Mouse (Mus musculus) urinary bladder, postnatal 36 days (tissue): ENCODE measurements around the gene Ldha.

Source experiments
- DNase-seq, 2 experiments: peaks; one replicate each; pipeline ENCODE4 v3.0.0; 2022; ENCODE audit warnings: low spot score in 2 of 2, mixed read lengths in 1 of 2

Gene Ldha

GRCm38 (mm10) chr7:46838104-46838671 lies 3.1 kb upstream of the Ldha start:
- peak; percentile 22 to 35 for DNase-seq

GRCm38 (mm10) chr7:46838891-46839302 lies 2.4 kb upstream of the Ldha start:
- peak; percentile 74 to 81 for DNase-seq

DNA sequence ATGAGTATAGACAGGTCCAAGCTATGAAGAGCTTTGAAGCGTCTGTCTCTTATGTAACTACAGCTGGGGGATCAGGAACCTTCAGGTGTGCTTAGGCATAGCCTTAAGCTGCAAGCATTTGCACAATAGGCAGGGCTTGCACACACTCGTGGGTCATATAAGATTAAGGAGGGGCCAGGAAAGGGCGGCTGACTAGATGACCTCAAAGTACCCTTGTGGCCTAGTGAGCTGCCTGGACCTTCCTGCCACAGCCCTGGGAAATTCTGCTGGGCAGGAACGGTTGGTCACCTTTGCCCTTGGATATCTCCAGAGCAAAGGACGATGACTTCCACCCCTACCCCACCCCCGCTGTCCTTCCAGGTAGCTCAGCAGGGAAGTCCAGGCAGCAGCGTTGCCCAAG lies 1.8 kb upstream of the Ldha start:
- DNase-seq: peak in 1 of 2 experiments; percentile 45

DNA sequence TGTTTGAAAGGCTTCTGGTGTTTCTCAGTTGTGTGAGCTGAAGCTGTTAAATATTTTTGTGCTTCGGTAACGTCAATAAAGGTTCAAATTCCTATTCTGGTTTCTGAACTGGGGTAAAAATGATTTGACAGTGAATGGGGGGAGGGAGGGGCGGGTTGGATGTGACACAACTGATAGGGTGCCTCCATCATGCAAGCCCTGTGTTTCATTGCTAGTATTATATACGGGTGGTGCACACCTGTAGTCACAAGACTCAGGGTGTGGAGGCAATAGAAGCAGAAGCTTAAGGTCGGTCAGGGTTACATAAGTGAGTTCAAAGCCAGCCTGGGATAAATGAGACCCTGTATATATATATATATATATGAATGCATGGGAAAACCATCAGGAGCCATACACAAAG lies 1.4 kb upstream of the Ldha start:
- DNase-seq: no peak

GRCm38 (mm10) chr7:46840326-46840725 lies 949 bp upstream of the Ldha start:
- DNase-seq: peak; percentile 37 to 52

- no peak for DNase-seq
Observed at GRCm38 (mm10) chr7:46842278-46842677, 1.0 kb downstream of the Ldha start.

DNA sequence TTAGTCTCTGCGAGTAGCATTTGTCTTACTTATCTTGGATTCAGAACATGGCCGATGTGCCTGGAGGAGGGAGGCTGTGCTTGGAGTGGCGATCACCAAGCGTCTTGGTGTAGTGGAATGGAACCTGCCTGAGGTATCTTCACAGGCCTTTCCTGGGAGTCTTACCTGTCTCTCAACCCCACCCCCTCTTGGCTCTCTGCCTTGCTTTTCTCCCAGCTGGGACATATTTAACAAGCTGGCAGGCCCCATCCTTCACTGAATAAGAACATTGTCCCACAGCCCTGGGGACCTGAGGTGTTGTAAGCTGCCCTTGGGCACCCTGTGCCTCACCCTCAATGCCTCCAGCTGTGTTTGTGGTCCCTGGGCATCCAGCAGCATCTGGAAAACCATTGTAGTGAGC lies 2.3 kb downstream of the Ldha start:
- DNase-seq: no peak

- DNase-seq: peak; percentile 90 to 94
Observed at GRCm38 (mm10) chr7:46845211-46845977, 4.1 kb downstream of the Ldha start.

- peak; percentile 22 to 26 for DNase-seq
Observed at GRCm38 (mm10) chr7:46845978-46846485, 4.8 kb downstream of the Ldha start.

DNA sequence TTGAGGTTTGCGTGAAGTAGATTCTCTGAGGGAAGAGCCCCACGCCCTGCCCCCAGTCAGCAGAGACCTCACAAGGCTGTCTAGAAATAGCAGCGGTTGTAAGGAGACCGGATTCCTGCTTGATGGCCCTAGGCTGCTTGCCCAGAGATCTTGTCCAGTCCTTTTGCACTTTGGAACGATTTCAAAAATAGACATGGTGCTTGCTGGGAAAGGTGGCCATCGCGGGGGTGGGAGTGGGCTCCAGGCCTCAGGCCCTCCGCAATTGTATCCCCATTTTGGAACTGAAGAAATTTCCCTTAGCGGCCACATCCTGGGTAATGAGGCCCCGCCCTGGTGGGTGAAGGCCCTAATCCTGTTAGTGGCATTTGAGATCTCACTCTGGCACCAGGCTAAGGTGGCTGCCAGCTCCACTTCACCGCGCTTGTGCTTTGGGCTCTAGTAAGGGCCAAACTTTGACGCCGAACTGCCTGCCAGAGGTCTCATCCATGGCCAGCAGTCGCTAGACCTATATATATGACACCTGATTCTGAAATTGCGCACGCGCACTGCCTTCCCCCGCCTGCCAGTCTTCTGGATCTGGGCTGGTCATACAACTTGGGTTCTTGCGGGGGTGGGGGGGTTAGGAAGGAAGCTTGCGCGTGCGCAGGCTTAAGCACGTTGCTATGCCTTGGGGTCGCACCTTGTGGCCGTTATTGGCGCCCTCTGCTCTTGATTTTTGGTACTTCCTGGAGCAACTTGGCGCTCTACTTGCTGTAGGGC lies 5.4 kb downstream of the Ldha start:
- DNase-seq: peak; percentile 27 to 48

DNA sequence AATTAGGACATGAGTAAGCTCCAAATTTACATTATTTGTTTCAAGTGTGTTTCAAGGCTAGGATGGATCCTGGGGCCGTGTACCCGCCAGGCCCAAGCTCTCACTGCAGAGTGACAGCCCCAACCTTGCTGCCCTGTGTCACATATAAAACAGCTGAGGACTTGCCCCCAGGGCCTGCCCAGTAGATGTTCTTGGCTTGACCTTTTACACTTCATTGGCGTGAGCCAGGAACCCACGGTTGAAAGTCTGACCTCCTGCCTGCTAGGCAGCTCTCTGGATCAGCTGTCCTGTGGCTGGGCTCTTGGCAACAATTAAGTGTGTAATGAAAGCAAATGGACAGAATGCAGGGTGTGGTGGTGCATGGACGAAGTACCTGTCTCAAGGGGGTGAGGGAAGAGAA lies 8.0 kb downstream of the Ldha start:
- DNase-seq: peak in 1 of 2 experiments; percentile 40

DNA sequence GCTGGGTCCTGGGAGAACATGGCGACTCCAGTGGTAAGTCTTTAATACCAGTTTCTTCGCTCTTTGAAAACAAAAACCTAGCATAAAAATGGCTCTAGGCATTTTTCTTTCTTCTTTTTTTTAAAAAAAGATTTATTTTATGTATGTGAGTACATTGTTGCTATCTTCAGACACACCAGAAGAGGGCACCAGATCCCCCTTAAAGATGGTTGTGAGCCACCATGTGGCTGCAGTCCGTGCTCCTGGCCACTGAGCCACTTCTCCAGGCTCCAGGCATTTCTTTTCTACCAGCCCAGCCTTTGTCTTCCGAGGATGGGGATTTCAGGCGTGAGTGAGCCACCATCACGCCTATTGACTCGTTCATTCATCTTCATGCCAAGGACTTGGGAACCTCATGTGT lies 9.8 kb downstream of the Ldha start:
- DNase-seq: no peak

DNA sequence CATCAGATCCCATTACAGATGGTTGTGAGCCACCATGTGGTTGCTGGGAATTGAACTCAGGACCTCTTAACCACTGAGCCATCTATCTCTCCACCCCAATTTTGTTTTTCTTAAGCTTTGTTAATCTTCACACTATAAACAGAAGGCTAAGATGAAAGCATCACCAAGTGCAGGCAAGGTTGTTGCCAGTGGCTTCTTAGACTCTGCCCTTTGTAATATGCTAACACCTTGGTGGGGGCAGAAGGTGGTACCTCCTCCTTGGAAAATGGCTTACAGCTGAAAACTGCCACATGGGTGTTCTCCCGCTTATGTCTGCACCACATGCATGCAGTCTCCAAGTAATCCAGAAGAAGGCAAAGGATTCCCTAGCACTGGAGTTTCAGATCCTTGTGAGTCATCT lies 11.4 kb downstream of the Ldha start:
- no peak for DNase-seq

DNA sequence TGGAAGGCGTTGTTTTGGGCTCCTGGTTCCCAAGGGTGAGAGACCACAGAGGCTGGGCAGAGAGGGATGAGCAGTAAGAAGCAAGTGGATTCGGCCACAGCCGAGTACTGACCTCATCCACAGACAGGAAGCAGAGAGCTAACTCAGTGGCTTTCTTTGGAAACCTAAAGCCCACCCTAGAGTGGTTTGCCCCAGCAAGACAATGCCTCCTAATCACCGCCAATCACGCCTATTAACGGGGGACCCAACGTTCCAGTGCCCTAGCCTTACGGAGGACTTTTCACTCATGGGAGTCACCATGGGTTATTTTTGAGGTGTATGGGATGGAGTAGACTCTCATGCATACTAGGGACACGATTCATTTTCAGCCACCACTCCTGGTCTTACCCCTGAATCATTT lies 12.1 kb downstream of the Ldha start:
- DNase-seq: no peak

GRCm38 (mm10) chr7:46855866-46856560 lies 14.7 kb downstream of the Ldha start:
- DNase-seq: no peak

GRCm38 (mm10) chr7:46857436-46857835 lies 16.2 kb downstream of the Ldha start:
- DNase-seq: no peak

DNA sequence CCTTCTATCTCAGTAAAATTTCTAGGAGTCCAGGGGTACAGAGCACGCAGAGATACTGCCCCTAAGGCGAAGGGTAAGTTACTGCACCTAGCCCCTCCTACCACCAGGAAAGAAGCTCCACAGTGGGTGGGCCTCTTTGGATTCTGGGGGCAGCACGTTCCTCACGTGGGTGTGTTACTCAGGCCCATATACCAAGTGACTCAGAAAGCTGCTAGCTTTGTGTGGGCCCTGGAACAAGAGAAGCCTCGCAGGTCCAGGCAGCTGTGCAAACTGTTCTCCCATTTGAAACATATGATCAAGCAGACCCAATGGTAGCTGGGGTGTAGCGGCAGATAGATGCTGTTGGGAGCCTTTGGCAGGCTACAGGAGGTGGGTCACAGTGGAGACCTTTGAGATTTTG lies 17.8 kb downstream of the Ldha start:
- no peak for DNase-seq

DNA sequence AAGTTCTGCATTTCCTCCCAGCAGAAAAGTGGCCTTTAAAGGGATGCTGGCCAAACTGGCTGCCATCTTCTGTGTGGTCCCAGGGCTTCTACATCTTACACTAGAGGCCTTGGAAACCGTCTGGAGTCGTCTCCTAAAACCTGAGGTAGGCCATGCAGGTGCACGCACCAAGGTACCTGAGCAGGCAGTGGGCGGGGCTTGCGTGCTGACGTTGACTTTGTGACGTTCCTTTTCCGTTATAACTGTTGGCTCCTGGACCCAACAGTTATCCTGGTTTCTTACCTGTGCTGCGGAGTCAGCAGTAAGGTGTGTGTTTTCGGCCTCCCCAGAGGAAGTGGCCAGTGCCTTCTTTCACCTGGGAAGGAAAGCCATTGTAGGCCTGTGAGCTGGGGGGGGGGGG lies 19.7 kb downstream of the Ldha start, which contains the start of gene Ldhc:
Ldhc (plus strand) TSS at position 208 of the 400 bp plus-strand sequence.
- no peak for DNase-seq

- DNase-seq: no peak
Observed at GRCm38 (mm10) chr7:46871988-46872387, 30.7 kb downstream of the Ldha start.

- no peak for DNase-seq
Observed at GRCm38 (mm10) chr7:46876841-46877240, 35.6 kb downstream of the Ldha start.

GRCm38 (mm10) chr7:46877255-46877654 lies 36.0 kb downstream of the Ldha start:
- DNase-seq: no peak

DNA sequence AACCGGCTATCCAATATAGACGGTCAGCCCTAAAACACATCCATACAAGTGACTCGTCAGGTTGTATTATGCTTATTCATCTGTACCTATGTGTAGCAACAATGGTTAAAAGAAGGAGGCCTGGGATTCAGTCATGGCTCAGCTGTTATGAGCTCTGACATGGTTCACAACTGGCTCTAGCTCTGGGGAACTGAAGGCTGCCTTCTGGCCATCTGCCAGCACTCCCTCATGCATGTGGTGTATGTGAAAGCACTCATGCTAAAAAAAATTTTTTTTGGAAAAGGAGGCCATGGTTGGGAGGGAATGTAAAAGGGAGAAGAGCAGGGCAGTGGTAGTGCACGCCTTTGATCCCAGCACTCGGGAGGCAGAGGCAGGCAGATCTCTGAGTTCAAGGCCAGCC lies 38.6 kb downstream of the Ldha start:
- no peak for DNase-seq
